Mouse (Mus musculus): ENCODE data around the gene Ttc7b. TPM values are rescaled to one million over a fixed set of nuclear protein-coding genes. Genes with fewer than 3 reads are reported as not detected.

The Ttc7b gene
- polyA plus RNA-seq, 1 experiment from 2014 or later = 10.8 TPM

DNA sequence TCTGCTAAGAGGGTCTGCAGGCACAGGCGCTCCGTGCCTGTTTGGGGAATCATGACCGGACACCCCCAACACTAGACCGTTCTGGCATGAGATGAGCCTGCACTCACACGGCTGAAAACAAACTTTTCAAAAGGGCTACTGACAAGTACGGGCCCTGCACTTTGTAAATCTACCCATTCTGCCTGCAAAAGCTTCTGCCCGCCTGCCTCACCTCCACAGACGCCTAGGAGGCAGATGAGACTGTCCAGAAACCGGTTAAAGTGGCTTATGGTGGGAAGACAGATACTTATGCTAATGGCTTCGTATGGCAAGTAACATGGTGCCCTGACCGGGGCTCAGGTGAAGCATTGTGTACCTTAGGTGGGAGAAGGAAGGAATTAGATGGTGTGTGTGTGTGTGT, 16.5 kb upstream of the Ttc7b start:
- no peaks in the 10 kb centered on the region for H3K36me3 ChIP-seq
- H3K9ac ChIP-seq = no peak overlapping the region
- 0 out of 2 replicates have a peak, but pooled peaks cover 7% of the 10 kb centered on the region for H3K4me1 ChIP-seq (replicated peaks)
- H3K27ac ChIP-seq (replicated peaks) = no peak overlapping the region
- H3K9me3 ChIP-seq = no peaks in the 10 kb centered on the region
- no peak overlapping the region for H3K4me3 ChIP-seq
- no peak overlapping the region for H3K4me2 ChIP-seq
- no peak for ATAC-seq (ENCODE audit: low FRiP score, low read depth)
- 89% methylated on average over 11 of the region's 11 CpGs for WGBS
- H3K27me3 ChIP-seq = no peaks in the 10 kb centered on the region

DNA sequence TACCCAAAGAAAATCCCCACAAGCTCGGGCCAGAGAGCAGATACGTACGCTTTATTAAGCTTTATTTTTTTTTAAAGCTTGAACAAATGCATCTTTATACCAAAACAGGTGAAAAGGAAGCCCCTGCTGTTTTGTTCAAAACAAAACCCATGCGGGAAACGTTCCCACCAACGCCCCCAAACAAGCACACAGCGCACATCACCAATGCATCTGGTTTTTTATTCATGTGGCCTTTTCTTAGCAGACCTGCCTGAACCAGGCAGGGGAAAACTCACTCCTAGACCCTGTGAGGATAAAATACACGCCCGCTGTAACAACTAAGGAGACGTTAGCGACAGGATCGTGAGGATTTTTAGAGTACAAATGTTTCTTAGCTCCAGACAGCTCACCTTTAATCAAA, 14.4 kb upstream of the Ttc7b start:
- no peak for ATAC-seq (ENCODE audit: low FRiP score, low read depth)

DNA sequence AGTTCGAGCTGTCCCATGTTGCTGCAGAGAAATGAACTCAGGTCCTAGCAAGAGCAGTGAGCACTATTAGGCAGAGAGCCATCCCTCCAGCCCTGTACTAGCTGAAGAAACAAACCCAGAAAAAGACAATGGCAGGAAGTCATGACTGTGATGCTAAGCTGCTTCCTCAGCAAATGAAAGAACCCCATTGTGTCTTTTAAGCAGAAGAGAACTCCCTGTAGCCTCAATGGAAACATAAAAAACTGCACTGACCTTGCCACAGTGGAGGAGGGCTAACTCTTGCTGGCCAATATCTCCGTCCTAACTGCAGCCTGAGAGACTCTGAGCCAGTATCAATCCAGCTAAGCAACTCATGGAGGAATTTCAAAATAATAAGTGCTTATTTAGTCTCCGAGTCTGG, 13.4 kb upstream of the Ttc7b start:
- no peak overlapping the region for H3K4me3 ChIP-seq
- H3K27me3 ChIP-seq = no peaks in the 10 kb centered on the region
- 22% methylated on average over 3 of the region's 3 CpGs for WGBS
- no peaks in the 10 kb centered on the region for H3K9me3 ChIP-seq
- 0 out of 2 replicates have a peak overlapping the region, but pooled peaks have one; percentile 17 for H3K27ac ChIP-seq (replicated peaks)
- H3K4me2 ChIP-seq = no peak overlapping the region
- H3K9ac ChIP-seq = no peak overlapping the region
- no peaks in the 10 kb centered on the region for H3K36me3 ChIP-seq
- 0 out of 2 replicates have a peak, but pooled peaks cover 7% of the 10 kb centered on the region for H3K4me1 ChIP-seq (replicated peaks)
- peak; percentile 39 for ATAC-seq (ENCODE audit: low FRiP score, low read depth)

More for the DNA sequence above, 14.4 kb upstream of the Ttc7b start:
- H3K27me3 ChIP-seq = no peaks in the 10 kb centered on the region
- H3K36me3 ChIP-seq = no peaks in the 10 kb centered on the region
- H3K27ac ChIP-seq (replicated peaks) = no peak overlapping the region
- H3K4me1 ChIP-seq (replicated peaks) = 0 out of 2 replicates have a peak, but pooled peaks cover 7% of the 10 kb centered on the region
- no peak overlapping the region for H3K9ac ChIP-seq
- 51% methylated on average over 12 of the region's 12 CpGs for WGBS
- no peak overlapping the region for H3K4me2 ChIP-seq
- no peak overlapping the region for H3K4me3 ChIP-seq
- H3K9me3 ChIP-seq = no peaks in the 10 kb centered on the region

GRCm38 (mm10) chr12:100533209-100533608, 12.6 kb upstream of the Ttc7b start:
- Histone ChIP-seq H3K4me2 (no peak overlapping the region), H3K9ac (no peak overlapping the region), H3K9me3 (no peaks in the 10 kb centered on the region), H3K4me3 (no peak overlapping the region), H3K36me3 (no peaks in the 10 kb centered on the region), H3K4me1 (replicated peaks) (peaks cover 10% of the 10 kb centered on the region), H3K27ac (replicated peaks) (no peak overlapping the region), H3K27me3 (no peaks in the 10 kb centered on the region)
- ATAC-seq (ENCODE audit: low FRiP score, low read depth) = no peak
- 92% methylated on average over 4 of the region's 4 CpGs for WGBS

DNA sequence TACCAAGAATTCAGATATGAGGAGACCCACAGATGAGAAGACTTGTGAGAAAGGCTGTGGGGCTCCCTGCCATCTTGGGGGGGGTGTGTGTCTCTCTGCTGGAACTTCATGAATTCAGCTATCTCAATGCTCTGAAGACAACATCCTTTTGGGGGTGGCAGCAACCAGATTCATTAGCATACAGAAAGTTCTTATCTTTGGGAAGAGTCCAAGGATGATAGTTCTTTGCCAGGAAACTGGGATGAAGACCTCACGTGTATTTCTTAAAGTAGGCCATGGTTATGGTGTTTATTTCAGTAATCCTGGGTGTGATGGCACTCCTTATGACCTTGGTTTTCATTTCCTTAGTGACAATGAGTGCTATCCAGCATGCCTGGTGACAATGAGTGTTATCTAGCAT, 11.1 kb upstream of the Ttc7b start:
- peaks cover 24% of the 10 kb centered on the region for H3K4me1 ChIP-seq (replicated peaks)
- H3K4me3 ChIP-seq = no peak overlapping the region
- WGBS = 75% methylated on average over 1 of the region's 1 CpGs
- no peak overlapping the region for H3K4me2 ChIP-seq
- no peaks in the 10 kb centered on the region for H3K36me3 ChIP-seq
- no peaks in the 10 kb centered on the region for H3K9me3 ChIP-seq
- no peak for ATAC-seq (ENCODE audit: low FRiP score, low read depth)
- H3K27me3 ChIP-seq = no peaks in the 10 kb centered on the region
- H3K27ac ChIP-seq (replicated peaks) = no peak overlapping the region
- no peak overlapping the region for H3K9ac ChIP-seq

DNA sequence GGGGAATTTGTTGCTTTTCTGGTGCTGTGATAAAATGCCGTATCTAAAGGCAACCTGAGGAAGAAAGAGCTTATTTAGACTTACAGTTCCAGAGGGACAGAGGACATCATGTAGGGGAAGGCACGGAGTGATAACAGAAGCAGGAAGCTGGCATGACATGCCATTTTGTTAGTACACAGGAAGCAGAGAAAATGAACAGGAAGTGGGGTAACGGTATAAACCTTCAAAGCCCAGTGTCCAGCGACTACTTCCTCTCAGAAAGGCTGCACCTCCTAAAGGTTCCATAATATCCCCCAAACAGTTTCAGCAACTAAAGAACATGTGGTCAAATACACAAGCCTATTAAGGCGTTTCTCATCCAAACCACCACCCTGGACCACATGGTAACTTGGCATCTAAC, 10.2 kb upstream of the Ttc7b start:
- 87% methylated on average over 5 of the region's 5 CpGs for WGBS
- no peak for ATAC-seq (ENCODE audit: low FRiP score, low read depth)
- peaks cover 24% of the 10 kb centered on the region for H3K4me1 ChIP-seq (replicated peaks)

GRCm38 (mm10) chr12:100529651-100530050, 9.0 kb upstream of the Ttc7b start:
- Histone ChIP-seq H3K9me3 (no peaks in the 10 kb centered on the region), H3K4me1 (replicated peaks) (peaks cover 21% of the 10 kb centered on the region), H3K27ac (replicated peaks) (no peak overlapping the region), H3K4me2 (no peak overlapping the region), H3K36me3 (no peaks in the 10 kb centered on the region), H3K4me3 (no peak overlapping the region), H3K9ac (no peak overlapping the region), H3K27me3 (no peaks in the 10 kb centered on the region)
- 79% methylated on average over 5 of the region's 5 CpGs for WGBS
- no peak for ATAC-seq (ENCODE audit: low FRiP score, low read depth)

More for the DNA sequence above, 10.2 kb upstream of the Ttc7b start:
- Histone ChIP-seq H3K27me3 (no peaks in the 10 kb centered on the region), H3K9me3 (no peaks in the 10 kb centered on the region), H3K36me3 (no peaks in the 10 kb centered on the region), H3K4me2 (no peak overlapping the region), H3K4me3 (no peak overlapping the region), H3K9ac (no peak overlapping the region), H3K27ac (replicated peaks) (no peak overlapping the region)

DNA sequence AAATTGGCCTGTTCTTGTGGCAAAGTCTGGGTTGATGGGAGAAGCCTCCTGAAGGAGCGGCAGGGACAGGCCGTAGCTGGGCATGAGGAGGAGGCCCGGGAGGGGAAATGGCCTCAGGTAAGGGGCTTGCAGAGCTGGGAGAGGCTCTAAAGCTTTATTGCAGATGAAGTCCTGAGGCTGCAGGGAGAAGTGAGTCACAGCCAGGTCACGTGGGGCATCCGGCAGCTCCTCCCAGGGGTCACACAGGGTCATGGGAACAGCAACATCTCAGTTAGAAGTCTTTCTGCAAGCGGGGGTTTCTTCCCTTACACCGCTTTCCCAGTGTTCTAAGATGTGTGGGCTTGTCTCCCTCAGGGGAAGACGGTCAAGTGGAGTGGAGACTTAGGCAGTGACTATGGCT, 8.5 kb upstream of the Ttc7b start:
- no peak overlapping the region for H3K4me3 ChIP-seq
- H3K9ac ChIP-seq = no peak overlapping the region
- peaks cover 21% of the 10 kb centered on the region for H3K4me1 ChIP-seq (replicated peaks)
- no peaks in the 10 kb centered on the region for H3K27me3 ChIP-seq
- H3K27ac ChIP-seq (replicated peaks) = no peak overlapping the region
- 24% methylated on average over 8 of the region's 8 CpGs for WGBS
- no peak for ATAC-seq (ENCODE audit: low FRiP score, low read depth)
- H3K4me2 ChIP-seq = no peak overlapping the region
- no peaks in the 10 kb centered on the region for H3K9me3 ChIP-seq
- no peaks in the 10 kb centered on the region for H3K36me3 ChIP-seq

GRCm38 (mm10) chr12:100528246-100528645, 7.6 kb upstream of the Ttc7b start:
- H3K36me3 ChIP-seq = no peaks in the 10 kb centered on the region
- peak overlapping the region; percentile 63 for H3K4me2 ChIP-seq
- H3K27ac ChIP-seq (replicated peaks) = 0 out of 2 replicates have a peak overlapping the region, but pooled peaks have one; percentile 70
- H3K27me3 ChIP-seq = no peaks in the 10 kb centered on the region
- no peaks in the 10 kb centered on the region for H3K9me3 ChIP-seq
- peak; percentile 20; the same call in 1 of the 2 replicates for ATAC-seq (ENCODE audit: low FRiP score, low read depth)
- H3K4me1 ChIP-seq (replicated peaks) = peaks cover 17% of the 10 kb centered on the region
- no peak overlapping the region; the same call in 1 of the 2 replicates for H3K4me3 ChIP-seq
- WGBS = 47% methylated on average over 3 of the region's 3 CpGs
- H3K9ac ChIP-seq = no peak overlapping the region

DNA sequence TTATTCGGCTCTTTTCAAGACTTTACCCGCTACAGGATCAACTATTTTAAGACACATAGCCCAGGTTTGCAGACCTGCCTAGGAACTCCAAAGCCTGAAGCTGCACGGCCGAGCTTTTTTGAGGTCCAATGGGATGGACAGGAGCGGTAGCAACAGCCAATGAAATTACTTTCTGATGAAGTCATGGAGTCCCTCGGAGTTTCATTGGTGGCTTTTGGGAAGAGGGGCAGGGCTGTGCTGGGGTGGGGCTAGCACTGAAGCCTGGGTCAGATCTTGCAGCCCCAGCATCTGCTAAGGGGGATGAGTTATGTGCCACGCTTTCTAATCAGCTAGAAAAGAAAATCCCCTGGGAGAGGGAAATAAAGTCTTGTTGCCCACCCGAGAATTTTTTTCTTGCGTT, 7.1 kb upstream of the Ttc7b start:
- 4% methylated on average over 9 of the region's 9 CpGs for WGBS
- no peaks in the 10 kb centered on the region for H3K36me3 ChIP-seq
- peak overlapping the region; percentile 70 for H3K27ac ChIP-seq (replicated peaks)
- peak; percentile 98 for ATAC-seq (ENCODE audit: low FRiP score, low read depth)
- H3K4me1 ChIP-seq (replicated peaks) = peaks cover 17% of the 10 kb centered on the region
- H3K4me3 ChIP-seq = peak overlapping the region; percentile 32
- no peaks in the 10 kb centered on the region for H3K27me3 ChIP-seq
- no peaks in the 10 kb centered on the region for H3K9me3 ChIP-seq
- peak overlapping the region; percentile 63 for H3K4me2 ChIP-seq
- H3K9ac ChIP-seq = 0 out of 2 replicates have a peak overlapping the region, but pooled peaks have one; percentile 13

- Histone ChIP-seq H3K4me3 (peak overlapping the region; percentile 32), H3K9me3 (no peaks in the 10 kb centered on the region), H3K4me1 (replicated peaks) (peaks cover 17% of the 10 kb centered on the region), H3K36me3 (no peaks in the 10 kb centered on the region), H3K27ac (replicated peaks) (peak overlapping the region; percentile 70), H3K4me2 (peak overlapping the region; percentile 63), H3K27me3 (no peaks in the 10 kb centered on the region), H3K9ac (0 out of 2 replicates have a peak overlapping the region, but pooled peaks have one; percentile 13)
- ATAC-seq (ENCODE audit: low FRiP score, low read depth) = peak; percentile 20; the same call in 1 of the 2 replicates
- WGBS = 47% methylated on average over 9 of the region's 9 CpGs
These were observed 6.6 kb upstream of the Ttc7b start for GRCm38 (mm10) chr12:100527241-100527640.

- no peak for ATAC-seq (ENCODE audit: low FRiP score, low read depth)
- WGBS = 83% methylated on average over 1 of the region's 1 CpGs
- Histone ChIP-seq H3K27me3 (no peaks in the 10 kb centered on the region), H3K4me2 (no peak overlapping the region), H3K4me1 (replicated peaks) (peaks cover 24% of the 10 kb centered on the region), H3K36me3 (no peaks in the 10 kb centered on the region), H3K27ac (replicated peaks) (no peak overlapping the region), H3K4me3 (no peak overlapping the region), H3K9me3 (no peaks in the 10 kb centered on the region), H3K9ac (no peak overlapping the region)
These were observed 5.3 kb upstream of the Ttc7b start for GRCm38 (mm10) chr12:100525939-100526338.
